Mouse (Mus musculus) myocyte (in vitro differentiated cells): Measurements from ENCODE around the gene Klhdc7a. TPM values are rescaled to one million over a fixed set of nuclear protein-coding genes. Genes with fewer than 3 reads are reported as not detected.

Experiments used
- H3K27me3 ChIP-seq: one replicate; pipeline ENCODE4 v1.6.1; 2011; ENCODE audit not compliant: control insufficient read depth, insufficient read depth, insufficient read length
- H3K36me3 ChIP-seq: one replicate; pipeline ENCODE4 v1.6.1; 2011; ENCODE audit not compliant: control insufficient read depth, insufficient read depth
- H3K4me2 ChIP-seq: one replicate; pipeline ENCODE4 v1.6.1; 2011; ENCODE audit warnings: low read depth, control low read depth
- H3K4me3 ChIP-seq: one replicate; pipeline ENCODE4 v1.5.1; 2011; ENCODE audit warnings: mild to moderate bottlenecking, control low read depth, moderate library complexity
- H3K79me2 ChIP-seq: one replicate; pipeline ENCODE4 v1.6.1; 2011; ENCODE audit not compliant: control insufficient read depth, insufficient read depth
- H3ac ChIP-seq: one replicate; pipeline ENCODE4 v1.6.1; 2011; ENCODE audit not compliant: control insufficient read depth, insufficient read length
- CEBPB ChIP-seq: IDR thresholded peaks from 2 replicates; pipeline ENCODE4 v1.6.1; 2011; ENCODE audit warnings: mild to moderate bottlenecking, moderate library complexity; ENCODE audit not compliant: poor library complexity, insufficient read depth, severe bottlenecking
- E2F4 ChIP-seq: IDR thresholded peaks from one replicate; pipeline ENCODE4 v1.6.1; 2011; ENCODE audit warnings: mild to moderate bottlenecking, control low read depth, moderate library complexity; ENCODE audit not compliant: insufficient read depth
- MAX ChIP-seq: IDR thresholded peaks from one replicate; pipeline ENCODE4 v1.6.1; 2011; ENCODE audit warnings: low read depth, mild to moderate bottlenecking, control low read depth
- MYOD1 ChIP-seq, 3 experiments: IDR thresholded peaks; one replicate each; pipeline ENCODE4 v1.6.1; 2011; ENCODE audit warnings: control low read depth in 2 of 3, low read depth in 2 of 3, mild to moderate bottlenecking in 2 of 3, moderate library complexity in 1 of 3; ENCODE audit not compliant: insufficient read length in 2 of 3, control insufficient read depth in 1 of 3
- MYOG ChIP-seq, 3 experiments: IDR thresholded peaks; one replicate each; pipeline ENCODE4 v1.6.1; 2011; ENCODE audit warnings: control low read depth in 2 of 3, low read depth in 2 of 3, mild to moderate bottlenecking in 2 of 3; ENCODE audit not compliant: insufficient read length in 2 of 3, control insufficient read depth in 1 of 3, insufficient read depth in 1 of 3
- POLR2A ChIP-seq: IDR thresholded peaks from one replicate; pipeline ENCODE4 v1.6.1; 2011; ENCODE audit warnings: low read depth, mild to moderate bottlenecking, control low read depth, moderate library complexity; ENCODE audit not compliant: insufficient read length
- POLR2AphosphoS2 ChIP-seq: IDR thresholded peaks from one replicate; pipeline ENCODE4 v1.6.1; 2011; ENCODE audit warnings: low read depth, control low read depth; ENCODE audit not compliant: insufficient read length
- REST ChIP-seq: IDR thresholded peaks from one replicate; pipeline ENCODE4 v1.6.1; 2011; ENCODE audit warnings: mild to moderate bottlenecking, control low read depth, moderate library complexity; ENCODE audit not compliant: insufficient read depth, insufficient read length
- SRF ChIP-seq: IDR thresholded peaks from one replicate; pipeline ENCODE4 v1.6.1; 2011; ENCODE audit warnings: low read depth; ENCODE audit not compliant: control insufficient read depth, insufficient read length
- TCF12 ChIP-seq: IDR thresholded peaks from one replicate; pipeline ENCODE4 v1.6.1; 2011; ENCODE audit warnings: mild to moderate bottlenecking, control low read depth; ENCODE audit not compliant: poor library complexity, insufficient read depth, severe bottlenecking
- TCF3 ChIP-seq: IDR thresholded peaks from one replicate; pipeline ENCODE4 v1.6.1; 2011; ENCODE audit warnings: low read depth, control low read depth; ENCODE audit not compliant: insufficient read length
- USF1 ChIP-seq: IDR thresholded peaks from one replicate; pipeline ENCODE4 v1.6.1; 2011; ENCODE audit warnings: low read depth, mild to moderate bottlenecking, control low read depth, moderate library complexity
- polyA plus RNA-seq: library from polyadenylated mRNA; unstranded; fragments of >200 nt; fragmentation: generic; extraction: Trizol; gene quantifications from one replicate; pipeline ENCODE4 v1.2.1, GENCODE M21; 2012; ENCODE audit warnings: missing spikeins

Gene Klhdc7a
- polyA plus RNA-seq, 1 experiment, result not detected

GRCm38 (mm10) chr4:139926161-139926561, 41.7 kb downstream of the Klhdc7a start:
- H3K4me3 ChIP-seq, result no peak overlapping the region
- H3K36me3 ChIP-seq, result no peaks in the 10 kb centered on the region
- no peaks in the 10 kb centered on the region for H3K79me2 ChIP-seq
- H3K27me3 ChIP-seq, result no peaks in the 10 kb centered on the region
- TF ChIP-seq SRF (no peak), USF1 (no peak), POLR2AphosphoS2 (no peak), POLR2A (no peak), TCF3 (no peak), MYOG (IDR thresholded peaks at IDR 0.05; ENCODE audit: control insufficient read depth in 1 of 3, insufficient read depth in 1 of 3, insufficient read length in 2 of 3, low read depth in 2 of 3) (no peak), MYOD1 (IDR thresholded peaks at IDR 0.05; ENCODE audit: control insufficient read depth in 1 of 3, insufficient read length in 2 of 3, low read depth in 2 of 3) (no peak), TCF12 (no peak)
- no peak overlapping the region for H3ac ChIP-seq
- H3K4me2 ChIP-seq, result no peak overlapping the region

GRCm38 (mm10) chr4:139925275-139926160, 42.3 kb downstream of the Klhdc7a start:
- TF ChIP-seq TCF3 (no peak), POLR2AphosphoS2 (no peak), REST (no peak), POLR2A (no peak), CEBPB (no peak), MAX (no peak), MYOD1 (IDR thresholded peaks at IDR 0.05; ENCODE audit: control insufficient read depth in 1 of 3, insufficient read length in 2 of 3, low read depth in 2 of 3) (no peak), TCF12 (no peak), USF1 (no peak), SRF (no peak), E2F4 (no peak), MYOG (IDR thresholded peaks at IDR 0.05; ENCODE audit: control insufficient read depth in 1 of 3, insufficient read depth in 1 of 3, insufficient read length in 2 of 3, low read depth in 2 of 3) (no peak)
- Histone ChIP-seq H3K4me2 (no peak overlapping the region), H3ac (no peak overlapping the region), H3K4me3 (no peak overlapping the region), H3K79me2 (no peaks in the 10 kb centered on the region), H3K36me3 (no peaks in the 10 kb centered on the region), H3K27me3 (no peaks in the 10 kb centered on the region)

DNA sequence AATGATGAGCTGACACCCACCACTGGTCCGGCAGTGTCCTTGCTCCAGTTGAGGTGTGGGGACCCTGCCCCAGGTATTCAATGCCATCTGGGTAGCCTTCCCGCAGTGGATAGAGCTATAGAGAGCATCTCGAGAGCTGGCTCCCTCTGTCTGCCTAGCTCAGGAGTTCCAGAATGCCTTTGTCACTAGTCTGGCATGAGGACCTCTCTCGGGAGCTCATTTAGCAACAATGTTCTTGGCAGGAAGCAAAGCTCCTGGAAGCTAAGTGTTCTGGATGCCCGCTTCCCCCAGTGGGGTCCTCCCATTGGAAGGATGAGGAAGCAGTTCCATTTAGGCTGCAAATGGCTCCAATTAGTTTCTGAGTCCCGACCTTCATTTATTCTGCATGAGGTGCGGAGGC, 51.1 kb downstream of the Klhdc7a start:
- no peak for TF ChIP-seq MAX
- no peak for TF ChIP-seq SRF
- TF ChIP-seq USF1, result no peak
- no peak for TF ChIP-seq CEBPB
- TF ChIP-seq TCF3, result no peak
- TF ChIP-seq POLR2AphosphoS2, result no peak
- TF ChIP-seq MYOG (IDR thresholded peaks at IDR 0.05; ENCODE audit: control insufficient read depth in 1 of 3, insufficient read depth in 1 of 3, insufficient read length in 2 of 3, low read depth in 2 of 3), result no peak
- no peak for TF ChIP-seq E2F4
- TF ChIP-seq TCF12, result no peak
- no peak overlapping the region for H3K4me3 ChIP-seq
- no peak overlapping the region for H3K4me2 ChIP-seq
- H3K36me3 ChIP-seq, result no peaks in the 10 kb centered on the region
- no peaks in the 10 kb centered on the region for H3K79me2 ChIP-seq
- peaks cover 20% of the 10 kb centered on the region for H3K27me3 ChIP-seq
- H3ac ChIP-seq, result no peak overlapping the region

Other genes starting within 250 kb of the Klhdc7a start
- gene Pax7, start 134.5 kb downstream of the Klhdc7a start, polyA plus RNA-seq, result 0.37 TPM